Mouse (Mus musculus): Measurements from ENCODE around the gene Ninj1. TPM values are rescaled to one million over a fixed set of nuclear protein-coding genes. Genes with fewer than 3 reads are reported as not detected.
A peak's percentile ranks its signal among the peaks of the same experiment; 100 is the strongest.

Ninj1 gene
- polyA plus RNA-seq, 1 experiment from 2014 or later, result 24.6 TPM

DNA sequence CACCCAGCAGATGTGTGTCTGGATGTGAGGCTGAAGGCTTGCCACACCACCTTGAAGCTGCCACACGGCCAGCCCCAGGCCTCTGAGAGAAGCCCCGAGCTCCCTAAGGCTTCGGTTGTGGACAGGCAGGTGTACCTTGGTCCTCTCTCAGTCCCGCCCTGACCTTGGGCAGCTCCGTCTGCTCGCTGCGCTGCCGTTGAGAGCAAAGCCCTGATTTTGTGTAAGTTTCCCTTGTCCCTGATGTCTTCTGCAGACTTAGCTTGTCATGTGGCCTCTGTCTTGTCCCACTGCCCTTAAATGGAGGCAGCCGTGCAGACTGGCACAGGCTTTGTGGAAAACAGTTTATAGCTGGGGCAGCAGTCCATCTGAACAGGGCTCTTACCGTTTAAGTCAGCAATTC is 33.3 kb upstream of the Ninj1 start:
- Histone ChIP-seq H3K4me2 (no peak overlapping the region), H3K9me3 (peaks cover 5% of the 10 kb centered on the region; the same call in 1 of the 2 replicates), H3K27ac (replicated peaks) (no peak overlapping the region), H3K4me3 (no peak overlapping the region), H3K27me3 (peaks cover 11% of the 10 kb centered on the region), H3K9ac (0 out of 2 replicates have a peak overlapping the region, but pooled peaks have one; percentile 3), H3K4me1 (replicated peaks) (peaks cover 4% of the 10 kb centered on the region; the same call in 1 of the 2 replicates), H3K36me3 (no peaks in the 10 kb centered on the region)
- ATAC-seq (ENCODE audit: low read depth), result no peak
- 79% methylated on average over 10 of the region's 10 CpGs for WGBS

DNA sequence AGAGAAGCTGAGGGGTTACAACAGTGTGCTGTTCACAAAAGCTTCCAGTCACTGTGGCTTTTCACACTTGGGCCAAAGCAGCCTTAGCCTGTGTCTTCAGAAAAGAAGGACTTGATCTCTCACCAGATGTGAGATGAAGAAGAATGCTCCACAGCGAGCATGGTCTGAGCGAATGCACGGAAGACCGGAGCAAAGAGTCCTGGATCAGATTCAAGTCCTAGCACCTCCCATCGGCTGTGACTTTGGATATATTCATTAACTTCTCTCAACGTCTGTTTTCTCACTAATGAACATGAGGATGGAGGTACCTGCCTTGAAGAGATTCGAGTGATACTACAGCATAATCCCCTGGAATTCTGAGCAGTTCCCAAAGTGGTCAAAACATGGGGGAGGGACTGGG is 32.7 kb upstream of the Ninj1 start:
- Histone ChIP-seq H3K9ac (no peak overlapping the region), H3K27ac (replicated peaks) (no peak overlapping the region), H3K9me3 (peaks cover 5% of the 10 kb centered on the region; the same call in 1 of the 2 replicates), H3K4me2 (no peak overlapping the region), H3K36me3 (no peaks in the 10 kb centered on the region), H3K27me3 (0 out of 2 replicates have a peak, but pooled peaks cover 5% of the 10 kb centered on the region), H3K4me1 (replicated peaks) (peaks cover 4% of the 10 kb centered on the region; the same call in 1 of the 2 replicates), H3K4me3 (no peak overlapping the region)
- WGBS, result 72% methylated on average over 7 of the region's 7 CpGs
- ATAC-seq (ENCODE audit: low read depth), result no peak

DNA sequence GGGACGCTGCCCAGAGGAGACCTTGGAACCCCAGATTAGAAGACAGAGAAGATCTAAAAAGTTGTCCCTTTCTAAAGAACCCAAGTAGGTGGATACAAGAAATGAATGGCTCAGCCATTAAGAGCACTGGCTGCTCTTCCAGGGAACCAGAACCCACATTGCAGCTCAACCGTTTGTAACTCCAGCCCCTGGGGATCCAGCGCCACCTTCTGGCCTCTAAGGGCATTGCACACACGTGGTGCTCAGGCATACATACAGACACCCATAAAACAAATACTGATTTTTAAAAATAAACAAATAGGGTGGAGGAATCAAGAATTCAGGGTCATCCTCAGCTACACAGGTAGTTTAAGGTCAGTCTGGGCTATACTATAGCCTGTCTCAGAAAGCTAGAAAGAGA is 30.6 kb upstream of the Ninj1 start:
- Histone ChIP-seq H3K27ac (replicated peaks) (no peak overlapping the region), H3K4me1 (replicated peaks) (peaks cover 4% of the 10 kb centered on the region; the same call in 1 of the 2 replicates), H3K9me3 (peaks cover 5% of the 10 kb centered on the region; the same call in 1 of the 2 replicates), H3K4me3 (no peak overlapping the region), H3K4me2 (no peak overlapping the region), H3K9ac (no peak overlapping the region), H3K36me3 (no peaks in the 10 kb centered on the region), H3K27me3 (no peaks in the 10 kb centered on the region)
- ATAC-seq (ENCODE audit: low read depth), result no peak
- WGBS, result 77% methylated on average over 4 of the region's 4 CpGs

DNA sequence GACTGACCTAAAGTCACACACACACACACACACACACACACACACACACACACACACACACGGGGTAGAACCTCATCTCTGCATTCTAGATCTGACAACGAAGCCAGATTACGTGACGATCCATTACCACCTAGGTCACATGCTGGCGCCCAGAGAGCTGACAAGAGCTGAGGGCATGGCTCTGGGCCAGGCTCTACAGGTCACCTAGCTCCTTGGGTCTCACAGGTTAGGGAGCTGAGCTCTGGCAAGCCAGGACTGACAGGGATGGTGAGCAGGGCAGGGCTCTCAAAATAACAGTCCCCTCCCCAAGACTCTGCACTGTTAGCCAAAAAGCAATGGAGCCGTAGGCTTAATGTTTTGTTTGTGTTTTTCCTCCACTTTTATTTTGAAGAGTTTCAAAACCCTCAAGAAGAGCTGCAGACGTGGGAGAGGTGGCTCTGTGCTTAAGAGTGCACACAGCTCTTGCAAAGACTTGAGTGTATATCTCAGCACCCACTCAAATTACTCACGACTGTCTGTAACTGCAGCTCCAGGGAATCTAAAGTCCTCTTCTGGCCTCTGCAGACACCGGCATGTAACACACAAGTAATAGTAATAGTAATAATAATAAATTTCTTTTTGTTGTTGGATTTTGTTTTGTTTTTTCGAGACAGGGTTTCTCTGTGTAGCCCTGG is 29.1 kb upstream of the Ninj1 start:
- Histone ChIP-seq H3K4me3 (no peak overlapping the region), H3K9ac (no peak overlapping the region), H3K9me3 (peaks cover 5% of the 10 kb centered on the region; the same call in 1 of the 2 replicates), H3K27me3 (no peaks in the 10 kb centered on the region), H3K4me1 (replicated peaks) (peaks cover 4% of the 10 kb centered on the region; the same call in 1 of the 2 replicates), H3K36me3 (no peaks in the 10 kb centered on the region), H3K27ac (replicated peaks) (no peak overlapping the region), H3K4me2 (no peak overlapping the region)
- ATAC-seq (ENCODE audit: low read depth), result no peak
- 78% methylated on average over 10 of the region's 10 CpGs for WGBS

DNA sequence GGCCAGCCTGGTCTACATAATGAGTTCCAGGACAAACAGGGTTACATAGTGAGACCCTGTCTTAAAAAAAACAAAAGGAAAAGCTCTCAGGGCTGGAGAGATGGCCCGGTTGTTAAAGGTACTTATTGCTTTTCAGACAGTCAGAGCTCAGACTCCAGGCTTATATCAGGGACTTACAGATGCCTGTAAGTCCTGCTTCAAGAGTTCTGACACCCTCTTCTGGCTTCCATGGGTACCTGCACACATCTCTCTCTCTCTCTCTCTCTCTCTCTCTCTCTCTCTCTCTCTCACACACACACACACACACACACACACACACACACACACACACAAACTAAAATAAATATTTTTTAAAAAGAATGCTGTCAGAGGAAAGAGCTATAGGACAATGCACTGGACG is 26.0 kb upstream of the Ninj1 start:
- 62% methylated on average over 2 of the region's 2 CpGs for WGBS
- no peak overlapping the region for H3K4me3 ChIP-seq
- peaks cover 5% of the 10 kb centered on the region; the same call in 1 of the 2 replicates for H3K9me3 ChIP-seq
- H3K27me3 ChIP-seq, result no peaks in the 10 kb centered on the region
- no peak overlapping the region for H3K4me2 ChIP-seq
- H3K36me3 ChIP-seq, result no peaks in the 10 kb centered on the region
- no peaks in the 10 kb centered on the region for H3K4me1 ChIP-seq (replicated peaks)
- H3K9ac ChIP-seq, result no peak overlapping the region
- no peak overlapping the region for H3K27ac ChIP-seq (replicated peaks)
- ATAC-seq (ENCODE audit: low read depth), result no peak

DNA sequence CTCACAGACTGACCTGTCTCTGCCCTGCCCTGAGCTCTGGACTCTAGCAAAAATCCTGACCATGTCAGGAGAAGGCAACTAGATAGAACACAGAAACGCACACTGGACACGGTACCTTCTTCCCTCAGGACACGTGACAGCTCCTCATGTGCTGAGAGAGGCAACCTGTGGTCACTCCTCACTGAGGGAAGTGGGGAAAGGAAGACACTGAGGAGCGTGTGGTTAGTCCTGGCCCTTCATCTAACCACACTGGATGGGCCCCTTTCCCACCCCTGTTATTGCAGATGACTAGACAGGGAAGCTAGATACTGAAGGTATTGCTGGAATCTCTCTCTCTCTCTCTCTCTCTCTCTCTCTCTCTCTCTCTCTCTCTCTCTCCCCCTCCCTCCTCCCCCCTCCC is 24.6 kb upstream of the Ninj1 start:
- 77% methylated on average over 4 of the region's 4 CpGs for WGBS
- ATAC-seq (ENCODE audit: low read depth), result no peak; the same call in 1 of the 2 replicates

DNA sequence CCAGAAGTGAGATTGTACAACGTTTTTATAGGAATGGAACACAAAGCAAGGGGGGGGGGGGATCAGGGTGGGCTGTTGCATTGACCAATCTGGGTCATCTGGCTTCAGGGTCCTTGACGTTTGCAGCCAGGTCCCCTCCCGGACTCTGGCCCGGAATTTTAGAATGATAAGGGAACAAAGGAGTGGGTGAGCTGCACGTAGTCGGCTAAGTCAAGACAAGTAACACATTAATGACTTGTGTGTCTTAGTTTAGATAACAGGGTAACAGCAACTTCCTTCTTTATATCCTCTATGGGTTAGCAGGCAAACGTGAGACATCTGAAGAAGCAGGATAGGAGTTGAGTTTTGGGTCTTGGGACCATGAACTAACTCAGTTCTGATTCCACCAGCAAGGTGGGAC is 23.6 kb upstream of the Ninj1 start:
- Histone ChIP-seq H3K36me3 (no peaks in the 10 kb centered on the region), H3K9me3 (no peaks in the 10 kb centered on the region), H3K4me3 (no peak overlapping the region), H3K4me2 (no peak overlapping the region), H3K27ac (replicated peaks) (no peak overlapping the region), H3K9ac (no peak overlapping the region), H3K4me1 (replicated peaks) (no peaks in the 10 kb centered on the region), H3K27me3 (no peaks in the 10 kb centered on the region)
- 85% methylated on average over 7 of the region's 7 CpGs for WGBS
- ATAC-seq (ENCODE audit: low read depth), result no peak

More for the DNA sequence above, 24.6 kb upstream of the Ninj1 start:
- no peak overlapping the region for H3K27ac ChIP-seq (replicated peaks)
- no peaks in the 10 kb centered on the region for H3K9me3 ChIP-seq
- H3K27me3 ChIP-seq, result no peaks in the 10 kb centered on the region
- no peak overlapping the region for H3K9ac ChIP-seq
- H3K36me3 ChIP-seq, result no peaks in the 10 kb centered on the region
- no peak overlapping the region for H3K4me2 ChIP-seq
- no peak overlapping the region for H3K4me3 ChIP-seq
- H3K4me1 ChIP-seq (replicated peaks), result no peaks in the 10 kb centered on the region

DNA sequence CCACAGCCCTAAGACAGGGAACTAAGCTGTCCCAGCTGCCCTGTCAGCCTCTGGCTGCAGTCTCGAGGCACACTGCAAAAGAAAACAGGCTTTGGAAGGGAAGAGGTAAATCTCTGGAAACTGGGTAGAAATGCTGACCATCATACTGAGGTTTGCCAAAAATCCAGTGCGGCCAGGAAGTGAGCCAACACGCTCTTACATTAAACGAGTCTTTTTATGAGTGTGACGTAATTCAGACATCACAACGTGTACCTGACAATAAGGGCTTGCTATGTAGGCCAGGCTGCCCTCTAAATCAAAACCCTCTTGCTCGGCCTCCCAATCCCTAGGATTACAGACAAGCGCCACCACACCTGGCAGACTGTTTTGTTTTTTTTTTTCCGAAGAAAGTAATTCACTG is 20.2 kb upstream of the Ninj1 start:
- Histone ChIP-seq H3K4me1 (replicated peaks) (0 out of 2 replicates have a peak, but pooled peaks cover 3% of the 10 kb centered on the region), H3K4me2 (no peak overlapping the region), H3K27me3 (no peaks in the 10 kb centered on the region), H3K27ac (replicated peaks) (no peak overlapping the region), H3K9ac (no peak overlapping the region), H3K9me3 (no peaks in the 10 kb centered on the region), H3K36me3 (no peaks in the 10 kb centered on the region), H3K4me3 (no peak overlapping the region)
- no peak for ATAC-seq (ENCODE audit: low read depth)
- 74% methylated on average over 9 of the region's 9 CpGs for WGBS

DNA sequence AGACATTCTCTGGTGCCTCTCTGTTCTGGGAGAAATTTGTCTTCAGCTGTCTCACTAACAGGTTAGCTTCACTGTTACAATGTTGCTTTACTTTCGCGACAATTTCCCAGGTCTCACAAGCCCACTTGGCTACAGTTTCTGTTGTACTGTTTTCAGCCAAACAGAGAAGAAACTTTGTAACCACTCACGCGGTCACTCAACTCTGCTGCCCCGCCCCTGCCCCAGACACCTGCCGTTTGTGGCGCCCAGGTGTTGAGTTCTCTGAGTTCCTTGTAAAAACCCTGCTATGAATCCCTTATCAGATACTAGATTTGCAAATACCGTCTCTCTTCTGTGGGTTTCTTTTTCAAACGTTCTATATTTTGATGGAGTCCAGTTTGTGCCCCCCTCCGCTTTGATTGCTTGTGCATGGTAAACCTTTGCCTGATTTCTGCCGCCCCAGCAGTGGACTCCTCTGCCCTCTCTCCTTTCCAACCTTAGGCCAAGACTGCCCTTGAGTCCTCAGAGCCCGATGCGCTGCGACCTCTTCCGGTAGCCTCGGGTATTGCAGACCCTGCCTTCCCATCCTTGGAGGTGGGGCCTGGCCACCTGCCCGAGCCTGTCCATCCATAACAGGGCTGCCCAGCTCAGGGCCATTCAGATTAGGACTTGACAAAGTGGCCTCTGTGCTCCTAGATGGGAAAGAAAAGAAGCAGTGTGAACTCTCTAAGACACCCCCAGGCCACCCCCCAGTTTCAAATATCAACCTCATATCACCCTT is 17.7 kb upstream of the Ninj1 start:
- Histone ChIP-seq H3K9ac (no peak overlapping the region), H3K27ac (replicated peaks) (no peak overlapping the region), H3K27me3 (no peaks in the 10 kb centered on the region), H3K4me3 (no peak overlapping the region), H3K4me2 (no peak overlapping the region), H3K36me3 (no peaks in the 10 kb centered on the region), H3K9me3 (no peaks in the 10 kb centered on the region), H3K4me1 (replicated peaks) (peaks cover 3% of the 10 kb centered on the region; the same call in 1 of the 2 replicates)
- WGBS, result 22% methylated on average over 17 of the region's 17 CpGs
- peak; percentile 48 for ATAC-seq (ENCODE audit: low read depth)

DNA sequence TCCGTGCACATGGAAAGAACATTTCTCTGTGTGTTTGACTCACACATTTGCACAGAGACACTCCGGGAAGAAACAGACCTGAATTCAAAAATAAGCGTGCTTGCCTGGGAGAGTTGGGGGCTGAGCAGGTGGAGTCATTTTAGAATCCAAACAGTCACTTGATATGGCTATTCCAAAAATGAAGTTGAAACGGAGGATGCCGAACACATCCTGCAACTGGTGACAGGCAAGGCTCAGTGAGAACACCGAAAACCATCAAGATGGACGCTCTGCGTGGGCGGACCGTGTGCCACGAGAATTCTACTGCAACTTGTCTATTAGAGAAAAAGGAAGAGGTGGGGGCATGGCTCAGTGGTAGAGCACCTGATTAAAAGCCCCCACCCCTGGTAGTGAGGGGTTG is 16.7 kb upstream of the Ninj1 start:
- H3K9ac ChIP-seq, result no peak overlapping the region
- no peak for ATAC-seq (ENCODE audit: low read depth)
- H3K27me3 ChIP-seq, result no peaks in the 10 kb centered on the region
- no peaks in the 10 kb centered on the region for H3K9me3 ChIP-seq
- H3K36me3 ChIP-seq, result no peaks in the 10 kb centered on the region
- no peak overlapping the region for H3K4me3 ChIP-seq
- peaks cover 3% of the 10 kb centered on the region; the same call in 1 of the 2 replicates for H3K4me1 ChIP-seq (replicated peaks)
- no peak overlapping the region for H3K4me2 ChIP-seq
- 92% methylated on average over 11 of the region's 11 CpGs for WGBS
- H3K27ac ChIP-seq (replicated peaks), result no peak overlapping the region

DNA sequence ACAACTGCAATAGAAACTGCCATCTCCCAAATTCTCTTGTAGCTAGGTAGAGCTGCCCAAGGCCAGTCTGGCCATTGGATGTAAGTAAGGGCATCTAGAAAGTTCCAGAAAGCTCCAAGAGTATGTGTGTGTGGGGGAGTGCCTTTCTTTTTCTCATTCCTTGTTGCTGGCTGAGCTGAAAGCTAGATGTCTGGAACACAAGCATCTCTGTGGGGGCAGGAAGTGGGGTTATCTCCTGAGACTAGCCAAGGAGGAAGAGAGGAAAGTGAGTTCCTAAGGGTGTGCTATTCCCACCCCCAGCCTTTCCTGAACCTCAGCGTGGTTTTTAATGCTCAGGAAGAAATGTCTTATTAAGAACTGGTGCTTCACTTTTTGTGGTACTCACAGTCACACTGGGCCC is 15.6 kb upstream of the Ninj1 start:
- 86% methylated on average over 1 of the region's 1 CpGs for WGBS
- H3K36me3 ChIP-seq, result no peaks in the 10 kb centered on the region
- H3K4me2 ChIP-seq, result no peak overlapping the region
- no peak overlapping the region for H3K4me3 ChIP-seq
- H3K9ac ChIP-seq, result no peak overlapping the region
- H3K4me1 ChIP-seq (replicated peaks), result peaks cover 3% of the 10 kb centered on the region; the same call in 1 of the 2 replicates
- no peaks in the 10 kb centered on the region for H3K9me3 ChIP-seq
- H3K27me3 ChIP-seq, result no peaks in the 10 kb centered on the region
- ATAC-seq (ENCODE audit: low read depth), result no peak
- no peak overlapping the region for H3K27ac ChIP-seq (replicated peaks)

DNA sequence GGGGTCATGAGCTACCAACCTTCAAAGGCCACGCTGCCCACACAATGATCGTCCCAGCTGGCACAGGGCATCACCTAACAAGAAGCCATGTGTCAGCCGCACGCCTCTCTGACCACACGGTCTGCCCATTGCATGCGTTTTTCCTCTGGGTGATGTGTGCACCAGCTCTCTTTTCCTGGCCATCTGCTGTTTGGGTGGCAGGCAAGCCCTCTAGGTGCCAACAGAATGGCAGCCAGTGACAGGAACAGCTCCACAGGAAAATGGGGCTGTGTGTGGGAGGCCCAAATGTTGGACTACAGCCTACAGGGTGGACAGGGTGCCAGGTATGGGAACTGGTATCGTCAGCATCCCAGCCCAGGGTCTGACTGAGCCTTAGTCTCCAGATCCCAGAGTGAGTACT is 14.9 kb upstream of the Ninj1 start:
- Histone ChIP-seq H3K27me3 (no peaks in the 10 kb centered on the region), H3K4me3 (no peak overlapping the region), H3K9me3 (no peaks in the 10 kb centered on the region), H3K4me2 (no peak overlapping the region), H3K27ac (replicated peaks) (no peak overlapping the region), H3K4me1 (replicated peaks) (peaks cover 3% of the 10 kb centered on the region; the same call in 1 of the 2 replicates), H3K36me3 (no peaks in the 10 kb centered on the region), H3K9ac (no peak overlapping the region)
- 90% methylated on average over 7 of the region's 7 CpGs for WGBS
- peak; percentile 17; the same call in 1 of the 2 replicates for ATAC-seq (ENCODE audit: low read depth)
